Mouse (Mus musculus) limb, embryonic 12.5 days (tissue): ENCODE measurements around the gene Col23a1. TPM values are rescaled to one million over a fixed set of nuclear protein-coding genes. Genes with fewer than 3 reads are reported as not detected.

Experiments used
- ATAC-seq: fragments of 200-750 bp; cut with Nextera tagmentation; 2 replicates; pipeline ENCODE4 v1.8.0; 2017; ENCODE audit warnings: low read depth, moderate TSS enrichment; ENCODE audit not compliant: insufficient number of reproducible peaks, insufficient read depth, low FRiP score, low TSS enrichment
- H3K27ac ChIP-seq: fragments of 300-500 bp; sonication (generic); 2 replicates; pipeline ENCODE4 v1.5.1; 2016; ENCODE audit warnings: mild to moderate bottlenecking, moderate library complexity
- H3K27me3 ChIP-seq: fragments of 300-500 bp; sonication (generic); 2 replicates; pipeline ENCODE4 v1.6.1; 2016; ENCODE audit warnings: mild to moderate bottlenecking, moderate library complexity
- H3K36me3 ChIP-seq: fragments of 300-500 bp; sonication (generic); 2 replicates; pipeline ENCODE4 v1.6.1; 2016; ENCODE audit warnings: mild to moderate bottlenecking, moderate library complexity
- H3K4me1 ChIP-seq: fragments of 300-500 bp; sonication (generic); replicated peaks from 2 replicates; pipeline ENCODE4 v1.6.1; 2016
- H3K4me2 ChIP-seq: fragments of 300-500 bp; sonication (generic); 2 replicates; pipeline ENCODE4 v1.6.1; 2016; ENCODE audit warnings: mild to moderate bottlenecking, moderate library complexity
- H3K4me3 ChIP-seq: fragments of 300-500 bp; sonication (generic); replicated peaks from 2 replicates; pipeline ENCODE4 v1.5.1; 2016; ENCODE audit warnings: mild to moderate bottlenecking
- H3K9ac ChIP-seq: fragments of 300-500 bp; sonication (generic); replicated peaks from 2 replicates; pipeline ENCODE4 v1.6.1; 2016; ENCODE audit warnings: mild to moderate bottlenecking, moderate library complexity
- H3K9me3 ChIP-seq: fragments of 300-500 bp; sonication (generic); 2 replicates; pipeline ENCODE4 v1.6.1; 2016; ENCODE audit warnings: mild to moderate bottlenecking, moderate library complexity
- WGBS: fragments of 180-500 bp; shearing (Covaris S2); methylation state at CpG from one replicate; pipeline ENCODE4 v1.1.7; 2016; 5-methylcytosine and 5-hydroxymethylcytosine counted together
- polyA plus RNA-seq: library from polyadenylated mRNA; unstranded; fragments of >200 nt; fragmentation: Nextera tagmentation; extraction: Ambion mirVana; gene quantifications from 2 replicates; pipeline ENCODE4 v1.2.1, GENCODE M21; 2016

Col23a1 gene
- polyA plus RNA-seq, 1 experiment from 2014 or later, result 29.4 TPM

- Histone ChIP-seq H3K27ac (peak overlapping the region; percentile 70; the same call in 1 of the 2 replicates), H3K9me3 (no peaks in the 10 kb centered on the region), H3K4me2 (no peak overlapping the region), H3K36me3 (no peaks in the 10 kb centered on the region), H3K4me3 (no peak overlapping the region), H3K9ac (no peak overlapping the region), H3K4me1 (peaks cover 65% of the 10 kb centered on the region), H3K27me3 (peaks cover 4% of the 10 kb centered on the region)
- ATAC-seq, result no peak
- 8% methylated on average over 9 of the region's 9 CpGs for WGBS
These were observed 252.7 kb downstream of the Col23a1 start for GRCm38 (mm10) chr11:51542424-51542823.

GRCm38 (mm10) chr11:51543487-51544050 is 253.8 kb downstream of the Col23a1 start:
- H3K27me3 ChIP-seq, result peaks cover 4% of the 10 kb centered on the region
- H3K4me3 ChIP-seq, result no peak overlapping the region
- peak overlapping the region; percentile 15; the same call in 1 of the 2 replicates for H3K4me2 ChIP-seq
- no peaks in the 10 kb centered on the region for H3K36me3 ChIP-seq
- 2% methylated on average over 7 of the region's 7 CpGs for WGBS
- no peaks in the 10 kb centered on the region for H3K9me3 ChIP-seq
- H3K9ac ChIP-seq, result no peak overlapping the region; the same call in 1 of the 2 replicates
- ATAC-seq, result peak; percentile 45; the same call in 1 of the 2 replicates
- H3K4me1 ChIP-seq, result peaks cover 57% of the 10 kb centered on the region
- H3K27ac ChIP-seq, result peak overlapping the region; percentile 84

DNA sequence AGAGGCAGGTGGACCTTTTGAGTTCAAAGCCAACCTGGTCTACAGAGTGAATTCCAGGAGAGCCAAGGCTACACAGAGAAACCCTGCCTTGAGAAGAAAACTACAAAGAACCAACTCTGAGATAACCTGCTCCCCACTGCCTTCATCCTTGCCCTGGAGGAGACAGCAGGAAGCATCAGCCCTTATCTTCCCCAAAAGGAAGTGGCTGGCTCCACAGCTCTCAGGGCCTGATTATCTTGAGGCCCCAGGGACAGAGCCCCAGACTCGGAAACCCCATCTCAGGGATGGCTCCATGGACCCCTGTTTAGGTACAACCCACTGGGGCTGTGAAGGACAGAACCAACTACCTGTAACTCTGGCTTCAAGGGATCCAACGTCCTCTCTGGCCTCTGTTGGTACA is 254.7 kb downstream of the Col23a1 start:
- peaks cover 49% of the 10 kb centered on the region for H3K4me1 ChIP-seq
- WGBS, result 66% methylated on average over 2 of the region's 2 CpGs
- no peak overlapping the region for H3K4me2 ChIP-seq
- no peak overlapping the region for H3K27ac ChIP-seq
- H3K36me3 ChIP-seq, result no peaks in the 10 kb centered on the region
- H3K4me3 ChIP-seq, result no peak overlapping the region
- ATAC-seq, result no peak
- peaks cover 4% of the 10 kb centered on the region for H3K27me3 ChIP-seq
- no peaks in the 10 kb centered on the region for H3K9me3 ChIP-seq
- no peak overlapping the region for H3K9ac ChIP-seq

DNA sequence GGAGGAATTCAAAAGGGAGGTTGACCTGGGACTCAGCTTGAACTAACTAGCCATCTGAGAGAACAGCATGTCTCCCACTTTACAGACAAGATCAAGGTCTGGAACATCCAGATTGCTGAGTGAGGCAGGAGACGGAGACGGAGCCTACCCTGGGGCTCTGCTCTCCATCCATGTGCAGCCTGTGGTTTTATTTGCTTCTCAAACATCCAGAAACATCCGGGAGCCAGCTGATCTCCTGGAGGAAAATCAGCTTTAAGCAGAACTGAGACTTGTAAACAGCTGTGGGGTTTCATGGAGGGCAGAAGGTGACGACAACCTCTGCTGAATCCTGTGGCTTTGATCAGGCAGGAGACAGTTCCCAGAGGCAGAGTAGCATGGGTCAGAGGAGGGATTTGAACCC is 256.1 kb downstream of the Col23a1 start:
- WGBS, result 17% methylated on average over 4 of the region's 4 CpGs
- Histone ChIP-seq H3K9ac (no peak overlapping the region; the same call in 1 of the 2 replicates), H3K4me1 (peaks cover 50% of the 10 kb centered on the region)

DNA sequence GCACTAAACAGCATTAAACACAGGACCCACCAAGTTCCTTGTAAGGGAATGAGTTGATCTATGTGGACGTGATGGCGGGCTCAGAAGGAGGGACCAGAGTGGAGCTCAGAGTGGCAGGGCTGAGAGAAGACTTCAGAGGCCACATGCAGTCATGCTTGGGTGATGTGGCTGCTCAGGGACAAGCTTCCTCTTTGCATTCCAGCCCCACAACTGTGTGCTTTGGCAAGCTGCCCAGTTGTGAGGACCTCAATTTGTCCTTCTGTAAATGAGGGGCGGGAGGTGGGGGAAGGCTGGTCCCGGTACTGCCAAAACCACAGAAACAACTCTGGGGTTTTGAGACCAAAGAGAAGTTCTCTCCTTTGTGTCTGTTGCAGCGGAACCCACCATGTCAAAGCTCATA is 261.5 kb downstream of the Col23a1 start:
- H3K4me3 ChIP-seq, result no peak overlapping the region
- 0 out of 2 replicates have a peak overlapping the region, but pooled peaks have one; percentile 50 for H3K27ac ChIP-seq
- 0 out of 2 replicates have a peak, but pooled peaks have one; percentile 34 for ATAC-seq
- H3K4me1 ChIP-seq, result peaks cover 18% of the 10 kb centered on the region
- no peaks in the 10 kb centered on the region for H3K9me3 ChIP-seq
- no peak overlapping the region for H3K4me2 ChIP-seq
- H3K9ac ChIP-seq, result no peak overlapping the region
- H3K27me3 ChIP-seq, result peaks cover 4% of the 10 kb centered on the region
- H3K36me3 ChIP-seq, result no peaks in the 10 kb centered on the region
- WGBS, result 75% methylated on average over 5 of the region's 5 CpGs

More for the DNA sequence above, 256.1 kb downstream of the Col23a1 start:
- H3K27ac ChIP-seq, result 0 out of 2 replicates have a peak overlapping the region, but pooled peaks have one; percentile 17
- ATAC-seq, result no peak
- H3K4me3 ChIP-seq, result no peak overlapping the region
- H3K4me2 ChIP-seq, result no peak overlapping the region
- no peaks in the 10 kb centered on the region for H3K36me3 ChIP-seq
- peaks cover 4% of the 10 kb centered on the region for H3K27me3 ChIP-seq
- no peaks in the 10 kb centered on the region for H3K9me3 ChIP-seq

GRCm38 (mm10) chr11:51552091-51552490 is 262.4 kb downstream of the Col23a1 start:
- peaks cover 10% of the 10 kb centered on the region for H3K4me1 ChIP-seq
- no peak overlapping the region for H3K4me3 ChIP-seq
- H3K27ac ChIP-seq, result no peak overlapping the region
- H3K36me3 ChIP-seq, result no peaks in the 10 kb centered on the region
- no peak overlapping the region for H3K9ac ChIP-seq
- 64% methylated on average over 3 of the region's 3 CpGs for WGBS
- ATAC-seq, result no peak
- peaks cover 3% of the 10 kb centered on the region for H3K27me3 ChIP-seq
- H3K4me2 ChIP-seq, result no peak overlapping the region
- H3K9me3 ChIP-seq, result no peaks in the 10 kb centered on the region

GRCm38 (mm10) chr11:51554590-51554989 is 264.9 kb downstream of the Col23a1 start:
- H3K9me3 ChIP-seq, result no peaks in the 10 kb centered on the region
- no peaks in the 10 kb centered on the region for H3K27me3 ChIP-seq
- peaks cover 9% of the 10 kb centered on the region for H3K4me1 ChIP-seq
- 0 out of 2 replicates have a peak overlapping the region, but pooled peaks have one; percentile 8 for H3K27ac ChIP-seq
- 66% methylated on average over 9 of the region's 10 CpGs for WGBS
- no peak for ATAC-seq
- H3K4me2 ChIP-seq, result peak overlapping the region; percentile 27; the same call in 1 of the 2 replicates
- no peaks in the 10 kb centered on the region; the same call in 1 of the 2 replicates for H3K36me3 ChIP-seq
- H3K9ac ChIP-seq, result no peak overlapping the region
- H3K4me3 ChIP-seq, result 0 out of 2 replicates have a peak overlapping the region, but pooled peaks have one; percentile 12

DNA sequence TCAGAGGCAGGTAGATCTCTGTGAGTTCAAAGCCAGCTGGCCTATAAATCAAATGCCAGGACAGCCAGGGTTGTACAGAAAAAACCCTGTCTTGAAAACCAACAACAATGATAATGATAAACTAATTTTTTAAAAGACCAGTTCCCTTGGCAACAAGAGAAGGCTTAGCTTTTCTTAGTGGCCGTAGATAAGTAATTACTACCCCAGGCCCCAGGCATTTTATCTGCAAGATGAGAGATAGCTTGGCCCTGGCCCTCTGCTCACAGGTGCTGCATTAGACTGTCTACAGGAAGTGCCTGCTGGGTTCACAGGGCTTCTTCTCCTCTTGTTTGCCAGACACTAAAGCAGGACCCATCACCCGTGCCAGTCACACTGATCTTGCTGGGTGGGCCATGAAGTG is 265.3 kb downstream of the Col23a1 start:
- Histone ChIP-seq H3K4me1 (peaks cover 9% of the 10 kb centered on the region), H3K4me3 (0 out of 2 replicates have a peak overlapping the region, but pooled peaks have one; percentile 12), H3K36me3 (no peaks in the 10 kb centered on the region; the same call in 1 of the 2 replicates), H3K27ac (no peak overlapping the region), H3K9ac (no peak overlapping the region), H3K27me3 (no peaks in the 10 kb centered on the region), H3K4me2 (0 out of 2 replicates have a peak overlapping the region, but pooled peaks have one; percentile 27), H3K9me3 (no peaks in the 10 kb centered on the region)
- ATAC-seq, result no peak
- 49% methylated on average over 2 of the region's 2 CpGs for WGBS

GRCm38 (mm10) chr11:51563276-51563675 is 273.6 kb downstream of the Col23a1 start:
- no peak overlapping the region for H3K9ac ChIP-seq
- H3K4me1 ChIP-seq, result no peaks in the 10 kb centered on the region
- 87% methylated on average over 1 of the region's 1 CpGs for WGBS
- H3K27me3 ChIP-seq, result no peaks in the 10 kb centered on the region
- H3K36me3 ChIP-seq, result peaks cover 5% of the 10 kb centered on the region
- no peak overlapping the region for H3K4me3 ChIP-seq
- no peak overlapping the region for H3K27ac ChIP-seq
- ATAC-seq, result no peak
- no peaks in the 10 kb centered on the region for H3K9me3 ChIP-seq
- H3K4me2 ChIP-seq, result no peak overlapping the region

- Histone ChIP-seq H3K4me1 (no peaks in the 10 kb centered on the region), H3K27ac (no peak overlapping the region), H3K27me3 (no peaks in the 10 kb centered on the region), H3K4me2 (no peak overlapping the region), H3K36me3 (peaks cover 5% of the 10 kb centered on the region), H3K9ac (no peak overlapping the region), H3K4me3 (no peak overlapping the region), H3K9me3 (no peaks in the 10 kb centered on the region)
- no peak for ATAC-seq
- 35% methylated on average over 3 of the region's 3 CpGs for WGBS
These were observed 275.3 kb downstream of the Col23a1 start for GRCm38 (mm10) chr11:51565062-51565461.

- H3K9me3 ChIP-seq, result no peaks in the 10 kb centered on the region
- no peak overlapping the region for H3K4me3 ChIP-seq
- no peak for ATAC-seq
- no peaks in the 10 kb centered on the region for H3K27me3 ChIP-seq
- peaks cover 5% of the 10 kb centered on the region for H3K36me3 ChIP-seq
- no peak overlapping the region for H3K4me2 ChIP-seq
- H3K27ac ChIP-seq, result no peak overlapping the region
- WGBS, result 84% methylated on average over 6 of the region's 6 CpGs
- H3K4me1 ChIP-seq, result no peaks in the 10 kb centered on the region
- no peak overlapping the region for H3K9ac ChIP-seq
These were observed 276.2 kb downstream of the Col23a1 start for GRCm38 (mm10) chr11:51565951-51566350.
